Mouse (Mus musculus): ENCODE measurements at regions not wholly inside any gene's neighbourhood (a gene's known extent, or its start where the extent isn't known, plus 50 kb on each side); places are given as distances from the start of the nearest gene placed in this dataset.

DNA sequence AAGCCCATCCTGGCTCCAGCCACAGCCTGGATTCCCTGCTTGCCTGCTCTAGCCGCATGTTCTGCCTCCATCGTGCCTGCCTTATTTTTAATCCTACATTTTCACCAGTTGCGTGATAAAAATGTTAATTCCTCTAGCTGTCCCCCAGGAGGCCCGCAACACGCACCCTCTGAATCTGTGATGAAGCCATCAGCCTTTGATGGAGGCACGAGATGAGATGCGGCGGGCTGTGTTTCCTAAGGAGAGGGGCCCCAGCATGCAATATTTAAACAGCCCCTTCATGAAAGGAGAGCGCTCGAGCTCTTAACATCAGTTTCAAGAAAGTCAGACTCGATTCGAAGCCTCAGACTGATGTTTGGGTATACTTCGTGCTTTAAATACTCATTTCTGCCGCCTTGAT lies 76.3 kb downstream of the Nptx2 start:
- no peaks in the 10 kb centered on the region for H3K4me1 ChIP-seq (ENCODE audit: control insufficient read depth, insufficient read depth, low read length)
- H3K27ac ChIP-seq (ENCODE audit: insufficient read depth, low read length) = no peak overlapping the region
- DNase-seq = no peak
- H3K4me3 ChIP-seq (replicated peaks; ENCODE audit: insufficient read depth, low read depth, low read length) = no peak overlapping the region
- TF ChIP-seq CTCF (IDR thresholded peaks at IDR 0.05; ENCODE audit: borderline replicate concordance, insufficient read depth, low read depth, low read length) = no peak
- no peak for TF ChIP-seq POLR2A (IDR thresholded peaks at IDR 0.05; ENCODE audit: borderline replicate concordance, insufficient read depth, low read length)
- no peaks in the 10 kb centered on the region for H3K27me3 ChIP-seq (ENCODE audit: control insufficient read depth, insufficient read depth, low read length)
- WGBS = 59% methylated on average over 14 of the region's 14 CpGs

DNA sequence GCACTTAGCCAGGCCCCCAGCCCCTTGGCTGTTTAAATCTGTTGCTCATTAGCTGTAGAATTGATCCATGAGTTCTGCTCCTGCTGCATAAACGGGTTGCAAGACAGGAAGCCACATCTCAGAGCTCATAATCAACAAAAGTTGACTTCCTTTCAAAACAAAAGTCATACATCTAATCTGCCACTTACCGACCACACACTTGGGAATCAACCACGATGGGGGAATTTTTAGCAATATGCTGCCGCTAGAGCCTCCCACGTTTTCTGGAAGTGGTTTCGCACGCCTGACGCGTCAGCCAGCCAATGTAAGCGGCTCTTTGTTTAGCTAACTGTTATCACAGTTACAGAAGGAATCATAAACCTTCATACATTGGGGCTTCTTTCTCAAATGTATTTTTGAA lies 77.7 kb downstream of the Nptx2 start:
- no peak overlapping the region for H3K4me3 ChIP-seq (replicated peaks; ENCODE audit: insufficient read depth, low read depth, low read length)
- no peak overlapping the region for H3K27ac ChIP-seq (ENCODE audit: insufficient read depth, low read length)
- no peak for TF ChIP-seq CTCF (IDR thresholded peaks at IDR 0.05; ENCODE audit: borderline replicate concordance, insufficient read depth, low read depth, low read length)
- no peak for TF ChIP-seq POLR2A (IDR thresholded peaks at IDR 0.05; ENCODE audit: borderline replicate concordance, insufficient read depth, low read length)
- no peaks in the 10 kb centered on the region for H3K27me3 ChIP-seq (ENCODE audit: control insufficient read depth, insufficient read depth, low read length)
- H3K4me1 ChIP-seq (ENCODE audit: control insufficient read depth, insufficient read depth, low read length) = no peaks in the 10 kb centered on the region; the same call in 1 of the 2 replicates
- WGBS = 76% methylated on average over 10 of the region's 10 CpGs
- no peak for DNase-seq

DNA sequence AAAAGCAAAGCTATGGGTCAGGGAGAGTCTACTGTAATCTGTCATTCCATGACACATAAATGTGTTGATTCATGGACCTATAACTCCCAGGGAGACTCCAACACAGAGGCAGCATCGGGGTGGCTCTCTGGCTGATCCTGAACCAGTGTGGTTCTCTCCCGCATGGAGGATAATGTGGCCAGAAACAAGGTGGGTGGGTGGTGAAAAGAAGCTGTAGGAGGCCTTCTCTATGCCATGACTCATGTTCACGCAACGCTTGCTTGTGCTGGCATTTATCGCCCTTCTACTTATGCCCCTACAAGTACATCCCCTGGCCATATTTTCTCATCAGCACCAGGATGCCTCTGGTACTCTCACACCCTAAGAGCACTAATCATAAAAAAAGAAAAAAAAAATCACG lies 86.6 kb downstream of the Nptx2 start:
- Histone ChIP-seq H3K27me3 (ENCODE audit: control insufficient read depth, insufficient read depth, low read length) (no peaks in the 10 kb centered on the region), H3K4me3 (replicated peaks; ENCODE audit: insufficient read depth, low read depth, low read length) (no peak overlapping the region), H3K27ac (ENCODE audit: insufficient read depth, low read length) (no peak overlapping the region), H3K4me1 (ENCODE audit: control insufficient read depth, insufficient read depth, low read length) (no peaks in the 10 kb centered on the region; the same call in 1 of the 2 replicates)
- DNase-seq = no peak
- TF ChIP-seq POLR2A (IDR thresholded peaks at IDR 0.05; ENCODE audit: borderline replicate concordance, insufficient read depth, low read length) = no peak
- no peak for TF ChIP-seq CTCF (IDR thresholded peaks at IDR 0.05; ENCODE audit: borderline replicate concordance, insufficient read depth, low read depth, low read length)
- 79% methylated on average over 6 of the region's 6 CpGs for WGBS

DNA sequence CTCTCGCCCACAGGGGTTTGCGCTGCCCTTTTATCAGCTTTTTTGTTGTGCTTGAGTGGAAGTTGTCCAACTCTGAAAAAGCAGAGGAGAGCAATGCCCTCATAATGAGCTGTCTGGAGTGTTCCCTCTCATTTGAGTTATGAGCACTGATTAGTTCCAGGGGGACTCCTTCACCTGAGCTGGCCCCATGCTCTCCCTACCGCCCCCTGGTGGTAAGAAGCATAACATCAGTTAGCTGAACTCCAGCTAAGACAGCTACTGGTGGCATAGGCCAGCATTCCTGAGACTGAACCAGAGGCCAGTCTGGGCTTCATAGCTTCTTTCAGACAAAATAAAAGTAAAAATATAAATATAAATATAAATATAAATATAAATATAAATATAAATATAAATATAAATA lies 92.9 kb downstream of the Nptx2 start:
- DNase-seq = peak; percentile 9 to 11
- no peak overlapping the region for H3K4me3 ChIP-seq (replicated peaks; ENCODE audit: insufficient read depth, low read depth, low read length)
- TF ChIP-seq CTCF (IDR thresholded peaks at IDR 0.05; ENCODE audit: borderline replicate concordance, insufficient read depth, low read depth, low read length) = peak; percentile 56
- TF ChIP-seq POLR2A (IDR thresholded peaks at IDR 0.05; ENCODE audit: borderline replicate concordance, insufficient read depth, low read length) = no peak
- WGBS = 65% methylated on average over 3 of the region's 3 CpGs
- H3K27ac ChIP-seq (ENCODE audit: insufficient read depth, low read length) = no peak overlapping the region
- H3K4me1 ChIP-seq (ENCODE audit: control insufficient read depth, insufficient read depth, low read length) = no peaks in the 10 kb centered on the region
- no peaks in the 10 kb centered on the region for H3K27me3 ChIP-seq (ENCODE audit: control insufficient read depth, insufficient read depth, low read length)

DNA sequence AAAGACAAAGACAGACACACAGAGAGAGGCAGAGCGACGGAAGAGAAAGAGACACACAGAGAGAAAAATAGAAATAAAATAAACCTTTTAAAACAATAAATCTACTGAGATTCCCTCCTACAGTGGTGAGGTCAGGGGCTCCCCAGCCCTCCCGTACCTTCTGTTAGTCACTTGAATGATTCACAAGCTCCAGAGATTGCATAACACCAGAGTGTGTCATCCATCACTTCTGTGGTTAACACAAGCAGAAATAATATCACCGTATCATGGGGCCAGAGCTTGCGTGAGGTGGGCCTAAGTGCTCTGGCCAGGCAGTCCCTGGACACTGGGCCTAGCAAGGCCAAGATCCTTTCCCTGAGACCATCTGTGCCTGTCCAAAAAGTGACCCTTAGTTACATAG lies 93.9 kb downstream of the Nptx2 start:
- Histone ChIP-seq H3K27ac (ENCODE audit: insufficient read depth, low read length) (no peak overlapping the region), H3K4me3 (replicated peaks; ENCODE audit: insufficient read depth, low read depth, low read length) (no peak overlapping the region), H3K4me1 (ENCODE audit: control insufficient read depth, insufficient read depth, low read length) (no peaks in the 10 kb centered on the region), H3K27me3 (ENCODE audit: control insufficient read depth, insufficient read depth, low read length) (no peaks in the 10 kb centered on the region)
- no peak for DNase-seq
- no peak for TF ChIP-seq POLR2A (IDR thresholded peaks at IDR 0.05; ENCODE audit: borderline replicate concordance, insufficient read depth, low read length)
- TF ChIP-seq CTCF (IDR thresholded peaks at IDR 0.05; ENCODE audit: borderline replicate concordance, insufficient read depth, low read depth, low read length) = no peak
- WGBS = 94% methylated on average over 5 of the region's 5 CpGs

DNA sequence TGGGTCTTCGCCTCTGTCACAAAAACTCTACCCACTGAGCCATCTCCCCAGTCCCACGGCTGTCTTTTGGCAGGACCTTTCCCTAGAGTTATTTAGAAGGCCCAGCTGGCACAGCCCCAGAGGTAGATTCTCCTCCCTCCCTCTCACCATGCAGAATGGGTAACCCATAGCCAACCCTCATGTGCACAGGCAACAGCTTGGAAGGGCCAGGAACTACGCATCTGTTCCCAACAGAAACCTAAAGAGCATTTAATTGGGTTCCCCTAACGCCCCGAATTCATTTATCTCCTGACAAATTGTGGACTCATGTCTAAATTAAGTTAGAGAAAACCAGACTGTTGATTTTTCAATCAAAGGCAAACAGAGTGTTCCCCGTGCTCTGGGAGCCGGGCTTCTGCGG lies 97.1 kb downstream of the Nptx2 start:
- no peak overlapping the region for H3K27ac ChIP-seq (ENCODE audit: insufficient read depth, low read length)
- no peak for DNase-seq
- H3K4me3 ChIP-seq (replicated peaks; ENCODE audit: insufficient read depth, low read depth, low read length) = no peak overlapping the region
- H3K4me1 ChIP-seq (ENCODE audit: control insufficient read depth, insufficient read depth, low read length) = no peaks in the 10 kb centered on the region
- WGBS = 45% methylated on average over 8 of the region's 8 CpGs
- TF ChIP-seq CTCF (IDR thresholded peaks at IDR 0.05; ENCODE audit: borderline replicate concordance, insufficient read depth, low read depth, low read length) (no peak), POLR2A (IDR thresholded peaks at IDR 0.05; ENCODE audit: borderline replicate concordance, insufficient read depth, low read length) (no peak)
- no peaks in the 10 kb centered on the region for H3K27me3 ChIP-seq (ENCODE audit: control insufficient read depth, insufficient read depth, low read length)

DNA sequence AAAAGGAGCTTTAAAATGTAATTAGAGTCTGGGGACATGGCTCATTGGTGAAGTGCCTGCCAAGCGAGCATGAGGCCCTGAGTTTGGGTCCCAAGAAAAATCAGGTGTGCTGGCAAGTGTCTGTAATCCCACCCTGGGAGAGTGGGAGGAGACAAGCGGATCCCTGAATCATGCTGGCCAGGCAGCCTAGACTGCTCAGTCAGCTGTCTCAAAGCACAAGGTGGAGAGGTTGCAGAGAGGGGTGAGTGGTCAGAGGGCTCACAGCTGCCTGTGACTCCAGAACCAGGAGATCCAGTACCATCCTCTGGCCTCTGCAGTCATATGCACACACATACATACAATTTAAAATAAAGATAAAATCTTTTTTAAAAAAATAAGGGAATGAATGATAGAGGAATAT lies 97.7 kb downstream of the Nptx2 start:
- no peak overlapping the region for H3K4me3 ChIP-seq (replicated peaks; ENCODE audit: insufficient read depth, low read depth, low read length)
- TF ChIP-seq POLR2A (IDR thresholded peaks at IDR 0.05; ENCODE audit: borderline replicate concordance, insufficient read depth, low read length) = no peak
- TF ChIP-seq CTCF (IDR thresholded peaks at IDR 0.05; ENCODE audit: borderline replicate concordance, insufficient read depth, low read depth, low read length) = no peak
- H3K27ac ChIP-seq (ENCODE audit: insufficient read depth, low read length) = no peak overlapping the region
- WGBS = 59% methylated on average over 2 of the region's 2 CpGs
- no peaks in the 10 kb centered on the region for H3K4me1 ChIP-seq (ENCODE audit: control insufficient read depth, insufficient read depth, low read length)
- no peaks in the 10 kb centered on the region for H3K27me3 ChIP-seq (ENCODE audit: control insufficient read depth, insufficient read depth, low read length)
- no peak for DNase-seq

DNA sequence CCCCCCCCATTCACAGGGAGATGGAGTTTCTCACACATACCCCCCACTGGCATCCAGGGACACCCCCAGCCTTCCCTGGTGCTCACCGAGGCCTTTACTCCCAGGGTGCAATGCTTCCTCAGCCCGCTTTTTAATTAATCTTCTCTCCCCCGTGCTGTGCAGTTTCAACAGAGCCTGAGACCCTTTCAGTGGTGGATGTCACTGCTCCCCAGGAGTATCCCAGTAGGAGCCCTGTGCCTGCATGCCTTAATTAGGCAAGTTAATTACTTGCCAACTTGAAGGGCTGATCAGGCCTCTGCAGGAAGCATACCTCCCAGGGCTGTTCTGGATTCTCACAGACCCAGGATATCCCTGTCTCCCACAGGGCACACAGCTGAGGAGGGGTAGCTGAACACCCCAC lies 99.7 kb downstream of the Nptx2 start:
- no peak for DNase-seq
- no peaks in the 10 kb centered on the region for H3K4me1 ChIP-seq (ENCODE audit: control insufficient read depth, insufficient read depth, low read length)
- no peaks in the 10 kb centered on the region for H3K27me3 ChIP-seq (ENCODE audit: control insufficient read depth, insufficient read depth, low read length)
- 36% methylated on average over 3 of the region's 3 CpGs for WGBS
- no peak for TF ChIP-seq CTCF (IDR thresholded peaks at IDR 0.05; ENCODE audit: borderline replicate concordance, insufficient read depth, low read depth, low read length)
- TF ChIP-seq POLR2A (IDR thresholded peaks at IDR 0.05; ENCODE audit: borderline replicate concordance, insufficient read depth, low read length) = no peak
- no peak overlapping the region for H3K4me3 ChIP-seq (replicated peaks; ENCODE audit: insufficient read depth, low read depth, low read length)
- H3K27ac ChIP-seq (ENCODE audit: insufficient read depth, low read length) = no peak overlapping the region

Measured in cerebellum, adult 2 months (tissue).